Mouse (Mus musculus) adrenal gland, postnatal 25 days (tissue): ENCODE data around the gene Ppp1r10. TPM values are rescaled to one million over a fixed set of nuclear protein-coding genes. Genes with fewer than 3 reads are reported as not detected.
A peak's percentile ranks its signal among the peaks of the same experiment; 100 is the strongest.

Source experiments
- DNase-seq: peaks from one replicate; pipeline ENCODE4 v3.0.0; 2021; ENCODE audit warnings: mixed read lengths
- total RNA-seq: library from RNA; stranded (reverse); gene quantifications from 2 replicates; pipeline ENCODE4 v1.2.3, GENCODE M21; 2021

Ppp1r10 gene
- total RNA-seq, 1 experiment from 2014 or later = 85.0 TPM

GRCm38 (mm10) chr17:35903343-35903991, 12.8 kb upstream of the Ppp1r10 start:
- DNase-seq = no peak

DNA sequence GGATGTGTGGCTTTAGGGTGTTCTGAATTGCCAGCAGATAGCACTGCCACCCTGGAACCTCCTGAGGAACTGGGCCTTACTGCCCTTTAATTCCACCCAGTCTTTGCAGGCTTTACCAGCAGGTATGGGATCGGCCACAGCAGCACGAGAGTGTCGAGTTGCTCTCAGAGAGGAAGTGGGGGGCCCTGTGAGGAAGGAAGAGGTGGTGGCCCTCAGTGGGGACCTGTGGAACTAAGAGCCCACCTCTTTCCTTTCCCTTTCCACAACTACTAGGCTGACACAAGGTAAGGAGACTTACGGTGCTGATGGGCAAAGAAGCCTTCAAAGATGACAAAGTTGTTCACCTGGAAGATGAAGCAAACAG, 12.3 kb upstream of the Ppp1r10 start:
- no peak for DNase-seq

- no peak for DNase-seq
These were observed 10.6 kb upstream of the Ppp1r10 start for GRCm38 (mm10) chr17:35905587-35905986.

GRCm38 (mm10) chr17:35907609-35908008, 8.6 kb upstream of the Ppp1r10 start:
- DNase-seq = no peak

DNA sequence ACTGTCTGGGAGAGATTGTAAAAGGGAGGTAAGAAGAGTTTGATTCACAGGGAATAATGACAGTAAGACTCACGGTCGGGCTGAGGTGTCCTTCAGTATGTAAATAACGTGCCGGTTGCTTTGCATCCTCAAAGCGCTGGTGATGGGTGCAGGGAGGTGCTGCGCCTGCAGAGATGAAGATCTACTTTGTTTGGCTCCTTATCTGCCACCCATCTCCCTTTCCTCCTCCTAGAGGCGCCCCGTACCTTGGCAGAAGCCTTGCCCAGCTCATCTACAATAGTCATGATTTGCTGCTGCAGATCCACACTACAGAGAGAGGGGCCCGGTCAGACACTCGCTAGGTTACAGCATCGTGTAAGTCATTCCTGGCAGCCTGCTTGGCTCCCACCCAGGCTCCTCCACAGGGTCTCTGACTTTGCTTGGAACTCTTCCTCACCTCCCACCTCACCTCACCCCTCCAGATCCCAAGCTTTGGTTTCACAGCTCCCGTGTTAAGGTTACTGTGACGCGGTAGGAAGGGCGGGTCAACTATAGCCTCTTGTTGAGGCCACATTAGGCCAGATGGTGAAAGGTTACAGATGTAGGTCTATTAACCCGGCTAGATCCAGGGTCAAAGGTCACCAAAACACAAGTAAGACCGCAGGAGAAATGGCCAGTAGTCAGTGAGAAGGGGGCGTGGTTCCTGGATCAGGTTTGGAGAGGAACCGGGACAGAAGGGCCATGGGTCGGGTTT, 6.9 kb upstream of the Ppp1r10 start:
- DNase-seq = no peak

DNA sequence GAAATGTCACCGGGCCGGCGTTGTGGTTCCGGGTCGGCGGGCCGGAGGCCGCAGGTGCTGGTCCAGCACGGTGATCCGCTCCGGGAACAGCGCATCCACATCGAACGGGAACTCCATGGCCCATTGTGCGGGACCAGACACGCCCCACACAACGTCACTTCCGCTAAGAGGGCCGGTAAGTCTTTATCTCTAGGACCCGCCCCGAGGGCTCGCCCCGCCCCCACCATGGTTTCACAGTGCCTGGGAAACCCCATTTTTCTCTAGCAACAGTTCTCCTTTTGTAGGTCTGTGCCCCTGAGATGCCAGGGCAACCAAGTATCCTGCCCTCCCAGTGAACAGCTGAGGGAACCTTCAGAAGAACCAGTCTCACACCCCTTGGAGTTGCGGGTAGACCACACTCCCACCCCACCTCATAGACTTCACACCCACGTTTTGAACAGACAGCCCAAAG, 6.3 kb upstream of the Ppp1r10 start, which contains the start of gene Atat1:
TSS of gene Atat1 (minus strand) at position 157 of the 451 bp plus-strand sequence.
- DNase-seq = peak; percentile 96

- DNase-seq = no peak
These were observed 1.3 kb upstream of the Ppp1r10 start for GRCm38 (mm10) chr17:35914975-35915374.

GRCm38 (mm10) chr17:35915538-35916296, 517 bp upstream of the Ppp1r10 start:
- no peak for DNase-seq

GRCm38 (mm10) chr17:35917143-35917462, 869 bp downstream of the Ppp1r10 start:
- peak; percentile 33 for DNase-seq

DNA sequence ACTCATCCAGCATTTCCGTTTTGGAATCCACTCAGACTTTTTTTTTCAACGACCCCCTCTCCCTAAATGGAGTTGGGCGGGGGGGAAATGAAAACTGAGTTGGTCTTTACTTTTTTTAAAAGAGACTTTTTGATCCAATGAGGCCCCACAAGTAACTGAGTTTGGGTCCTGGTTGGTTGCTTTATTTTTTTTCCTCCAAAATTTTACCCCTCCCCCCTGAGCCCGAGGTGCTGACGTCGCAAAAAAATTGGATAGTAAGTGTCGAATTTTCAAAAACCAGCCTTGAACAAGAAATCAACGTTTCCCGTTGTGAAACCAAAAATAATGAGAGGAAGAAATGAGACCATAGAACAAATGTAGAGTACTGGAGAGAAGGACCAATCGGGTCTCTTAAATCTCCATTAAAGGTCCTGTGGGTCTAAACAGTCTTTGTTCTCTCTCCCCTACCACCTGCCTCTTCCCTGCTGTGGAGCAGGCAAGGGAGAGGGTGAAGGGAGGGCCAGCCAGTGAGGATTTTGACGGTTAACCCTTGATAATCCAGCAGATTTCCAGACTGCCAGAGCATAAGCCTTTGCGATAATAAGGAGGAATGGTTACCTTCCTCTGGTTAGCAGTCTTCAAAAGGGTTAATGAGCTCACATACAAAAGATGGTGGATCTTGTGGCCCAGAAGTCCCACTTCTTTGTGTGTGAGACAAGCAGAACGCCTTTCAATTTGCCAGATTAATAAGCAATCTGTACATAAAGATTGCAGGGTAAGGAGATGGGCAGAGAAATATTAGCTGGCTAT, 1.4 kb downstream of the Ppp1r10 start:
- no peak for DNase-seq

- peak; percentile 26 for DNase-seq
These were observed 2.2 kb downstream of the Ppp1r10 start for GRCm38 (mm10) chr17:35918276-35919059.

GRCm38 (mm10) chr17:35919060-35919715, 3.0 kb downstream of the Ppp1r10 start:
- peak; percentile 88 for DNase-seq

DNA sequence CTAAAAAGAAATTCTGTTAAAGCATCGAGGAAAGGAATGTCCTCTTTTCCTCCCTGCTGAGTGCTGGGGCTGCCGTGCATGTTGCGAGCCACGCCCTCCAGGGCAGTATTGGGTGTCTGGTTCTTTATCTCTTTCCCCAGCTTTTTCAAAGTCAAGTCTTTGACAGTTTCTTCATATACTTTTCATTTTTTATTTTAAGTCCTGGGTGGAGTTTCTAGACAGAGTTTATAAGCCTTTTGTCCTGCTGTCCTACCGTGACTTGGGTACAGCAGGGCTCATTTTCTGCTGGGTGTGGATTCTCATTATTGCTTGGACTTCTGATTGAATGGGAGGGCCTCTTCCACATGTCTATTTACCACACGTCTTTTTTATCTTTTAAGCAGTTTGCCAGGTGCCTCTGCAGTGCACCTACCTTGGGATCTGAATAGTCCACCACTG, 3.6 kb downstream of the Ppp1r10 start:
- DNase-seq = no peak

- no peak for DNase-seq
These were observed 4.2 kb downstream of the Ppp1r10 start for GRCm38 (mm10) chr17:35920384-35920783.

GRCm38 (mm10) chr17:35920862-35921562, 4.8 kb downstream of the Ppp1r10 start:
- no peak for DNase-seq

DNA sequence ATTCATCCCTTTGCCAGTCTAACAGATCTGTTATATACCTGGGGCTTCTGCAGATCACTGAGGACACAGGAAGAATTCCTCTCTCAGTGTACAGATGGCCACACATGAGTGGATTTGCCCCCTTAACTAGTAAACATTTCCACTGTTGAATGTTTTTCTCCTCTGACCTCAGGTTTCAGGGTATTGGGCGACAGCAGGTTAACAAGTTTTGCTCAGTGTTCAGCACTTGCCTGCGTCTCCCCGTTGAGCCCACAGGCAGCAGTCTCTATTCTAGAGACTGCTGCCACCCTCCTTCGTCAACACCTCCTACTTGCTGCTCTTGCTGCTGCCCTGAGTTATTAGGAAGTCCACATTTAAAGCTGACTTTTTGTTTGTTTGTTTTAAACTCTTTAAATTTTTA, 5.5 kb downstream of the Ppp1r10 start:
- no peak for DNase-seq

- DNase-seq = no peak
These were observed 6.3 kb downstream of the Ppp1r10 start for GRCm38 (mm10) chr17:35922566-35922965.

DNA sequence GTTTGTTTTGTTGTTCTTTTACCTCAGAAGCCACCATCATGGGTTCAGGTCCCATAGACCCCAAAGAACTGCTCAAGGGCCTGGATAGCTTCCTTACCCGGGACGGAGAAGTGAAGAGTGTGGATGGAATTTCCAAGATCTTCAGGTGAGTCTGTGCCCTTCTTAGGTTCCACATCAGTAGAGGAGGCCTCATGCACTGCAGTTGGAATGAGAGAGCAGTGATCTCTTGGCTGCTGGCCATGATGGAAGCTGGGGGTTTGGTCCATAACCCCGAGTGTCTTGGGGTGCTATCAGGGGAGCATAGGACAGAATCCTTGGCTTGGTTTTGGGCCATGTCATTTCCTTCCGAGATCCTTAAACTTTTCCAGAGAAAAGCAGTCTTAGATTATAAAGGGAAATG, 7.0 kb downstream of the Ppp1r10 start:
- DNase-seq = no peak

DNA sequence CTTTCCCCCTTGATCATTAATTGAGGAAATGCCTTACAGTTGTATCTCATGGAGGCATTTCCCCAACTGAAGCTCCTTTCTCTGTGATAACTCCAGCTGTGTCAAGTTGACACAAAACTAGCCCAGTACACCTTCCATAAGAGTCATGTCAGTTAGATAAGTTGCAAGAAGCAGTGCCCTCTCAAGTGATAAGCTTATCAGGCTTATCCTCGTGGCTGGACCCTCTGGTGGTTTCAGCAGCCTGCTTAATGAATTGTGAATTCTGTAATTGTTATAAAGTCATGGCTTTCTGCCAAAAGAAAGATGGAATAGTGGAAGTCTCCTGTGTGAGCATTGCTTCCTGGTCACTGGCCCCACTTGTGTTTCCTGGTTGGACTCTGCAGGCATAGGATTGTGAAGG, 11.2 kb downstream of the Ppp1r10 start:
- DNase-seq = no peak

DNA sequence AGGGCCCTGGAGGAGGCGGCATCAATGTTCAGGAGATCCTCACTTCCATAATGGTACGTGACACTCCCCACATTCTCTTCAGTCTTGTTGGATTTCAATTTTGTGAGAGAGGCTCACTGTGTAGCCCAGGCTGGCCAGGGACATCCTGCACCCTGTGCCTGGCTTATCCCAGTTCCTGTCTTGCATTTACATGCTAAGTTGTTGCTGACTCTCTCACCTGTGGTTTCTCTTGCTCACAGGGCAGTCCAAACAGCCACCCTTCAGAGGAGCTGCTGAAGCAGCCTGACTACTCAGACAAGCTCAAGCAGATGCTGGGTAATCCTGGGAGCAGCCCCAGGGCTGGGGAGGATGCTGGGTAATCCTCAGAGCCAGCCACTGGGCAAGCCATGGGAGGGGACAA, 13.3 kb downstream of the Ppp1r10 start:
- no peak for DNase-seq
